Mouse (Mus musculus) stomach, embryonic 14.5 days (tissue): Measurements from ENCODE around the gene Odf2l. TPM values are rescaled to one million over a fixed set of nuclear protein-coding genes. Genes with fewer than 3 reads are reported as not detected.

Experiments
- ATAC-seq: fragments of 200-750 bp; cut with Nextera tagmentation; 2 replicates; pipeline ENCODE4 v1.8.0; 2017; ENCODE audit warnings: low read depth, moderate TSS enrichment; ENCODE audit not compliant: insufficient number of reproducible peaks, insufficient read depth, low FRiP score
- H3K27ac ChIP-seq: fragments of 300-500 bp; sonication (generic); 2 replicates; pipeline ENCODE4 v1.5.1; 2014; ENCODE audit warnings: mild to moderate bottlenecking, low read length, moderate library complexity, mixed read lengths
- H3K27me3 ChIP-seq: fragments of 300-500 bp; sonication (generic); 2 replicates; pipeline ENCODE4 v1.6.1; 2014; ENCODE audit warnings: low read length, control low read depth, mixed read lengths; ENCODE audit not compliant: control insufficient read depth, insufficient read depth
- H3K36me3 ChIP-seq: fragments of 300-500 bp; sonication (generic); 2 replicates; pipeline ENCODE4 v1.6.1; 2014; ENCODE audit warnings: mild to moderate bottlenecking, control low read depth, low read length, moderate library complexity, mixed read lengths; ENCODE audit not compliant: control insufficient read depth, insufficient read depth
- H3K4me1 ChIP-seq: fragments of 300-500 bp; sonication (generic); 2 replicates; pipeline ENCODE4 v1.6.1; 2014; ENCODE audit warnings: low read length, control low read depth, mixed read lengths; ENCODE audit not compliant: control insufficient read depth, insufficient read depth
- H3K4me2 ChIP-seq: fragments of 300-500 bp; sonication (generic); replicated peaks from 2 replicates; pipeline ENCODE4 v1.6.1; 2014; ENCODE audit warnings: low read depth, low read length, control low read depth
- H3K4me3 ChIP-seq: fragments of 300-500 bp; sonication (generic); 2 replicates; pipeline ENCODE4 v1.5.1; 2014; ENCODE audit warnings: low read depth, low read length, control low read depth
- H3K9ac ChIP-seq: fragments of 300-500 bp; sonication (generic); replicated peaks from 2 replicates; pipeline ENCODE4 v1.6.1; 2014; ENCODE audit warnings: low read depth, mild to moderate bottlenecking, control low read depth, low read length, moderate library complexity, mixed read lengths
- H3K9me3 ChIP-seq: fragments of 300-500 bp; sonication (generic); 2 replicates; pipeline ENCODE4 v1.6.1; 2016; ENCODE audit warnings: low read depth, low read length, control low read depth; ENCODE audit not compliant: control insufficient read depth
- WGBS: fragments of 180-500 bp; shearing (Covaris S2); extraction: QIAGEN DNeasy Blood & Tissue Kit; methylation state at CpG from one replicate; pipeline ENCODE4 v1.1.7; 2014; 5-methylcytosine and 5-hydroxymethylcytosine counted together
- polyA plus RNA-seq: library from polyadenylated mRNA; unstranded; fragments of >200 nt; fragmentation: Nextera tagmentation; extraction: Ambion mirVana; gene quantifications from 2 replicates; pipeline ENCODE4 v1.2.1, GENCODE M21; 2014

Gene Odf2l
- polyA plus RNA-seq, 1 experiment from 2014 or later: 23.4 TPM

- no peak for ATAC-seq
- peak within 1 kb of the TSS; percentile 15; the same call in 1 of the 2 replicates for H3K27ac ChIP-seq
- H3K4me1 ChIP-seq: 0 out of 2 replicates have a peak, but pooled peaks cover 9% of the 10 kb centered on the region
- H3K9me3 ChIP-seq: no peaks in the 10 kb centered on the region
- 70% methylated on average over 6 of the region's 6 CpGs for WGBS
- no peaks in the 10 kb centered on the region for H3K27me3 ChIP-seq
- no peaks in the 10 kb centered on the region for H3K36me3 ChIP-seq
- H3K4me2 ChIP-seq: no peak within 1 kb of the TSS
- no peak within 1 kb of the TSS for H3K4me3 ChIP-seq
- no peak within 1 kb of the TSS for H3K9ac ChIP-seq
These were observed 19.1 kb upstream of the Odf2l start, which contains the start of gene Clca2 for GRCm38 (mm10) chr3:145099291-145099690. Clca2 (minus strand) TSS chr3:145099443.

GRCm38 (mm10) chr3:145101891-145102555 lies 16.4 kb upstream of the Odf2l start:
- H3K27me3 ChIP-seq: no peaks in the 10 kb centered on the region
- no peaks in the 10 kb centered on the region for H3K36me3 ChIP-seq
- 0 out of 2 replicates have a peak, but pooled peaks have one; percentile 56 for ATAC-seq
- H3K9me3 ChIP-seq: no peaks in the 10 kb centered on the region
- H3K4me3 ChIP-seq: no peak overlapping the region
- 71% methylated on average over 9 of the region's 9 CpGs for WGBS
- 0 out of 2 replicates have a peak, but pooled peaks cover 9% of the 10 kb centered on the region for H3K4me1 ChIP-seq
- no peak overlapping the region for H3K4me2 ChIP-seq
- no peak overlapping the region for H3K9ac ChIP-seq
- H3K27ac ChIP-seq: no peak overlapping the region

- WGBS: 71% methylated on average over 2 of the region's 2 CpGs
- Histone ChIP-seq H3K4me1 (0 out of 2 replicates have a peak, but pooled peaks cover 9% of the 10 kb centered on the region), H3K4me3 (no peak overlapping the region), H3K4me2 (no peak overlapping the region), H3K27me3 (no peaks in the 10 kb centered on the region), H3K27ac (no peak overlapping the region), H3K9me3 (no peaks in the 10 kb centered on the region), H3K36me3 (no peaks in the 10 kb centered on the region), H3K9ac (no peak overlapping the region)
- no peak for ATAC-seq
These were observed 15.1 kb upstream of the Odf2l start for GRCm38 (mm10) chr3:145103321-145103720.

- Histone ChIP-seq H3K4me2 (no peak overlapping the region), H3K9ac (no peak overlapping the region), H3K4me3 (no peak overlapping the region), H3K36me3 (no peaks in the 10 kb centered on the region), H3K27ac (no peak overlapping the region), H3K27me3 (no peaks in the 10 kb centered on the region), H3K9me3 (no peaks in the 10 kb centered on the region), H3K4me1 (0 out of 2 replicates have a peak, but pooled peaks cover 9% of the 10 kb centered on the region)
- no peak for ATAC-seq
- 37% methylated on average over 5 of the region's 5 CpGs for WGBS
These were observed 14.6 kb upstream of the Odf2l start for GRCm38 (mm10) chr3:145103770-145104169.

- H3K36me3 ChIP-seq: no peaks in the 10 kb centered on the region
- no peak overlapping the region for H3K9ac ChIP-seq
- H3K27ac ChIP-seq: no peak overlapping the region
- no peak overlapping the region for H3K4me2 ChIP-seq
- H3K9me3 ChIP-seq: no peaks in the 10 kb centered on the region
- ATAC-seq: no peak
- no peaks in the 10 kb centered on the region for H3K27me3 ChIP-seq
- no peak overlapping the region for H3K4me3 ChIP-seq
- WGBS: 71% methylated on average over 5 of the region's 5 CpGs
- H3K4me1 ChIP-seq: 0 out of 2 replicates have a peak, but pooled peaks cover 9% of the 10 kb centered on the region
These were observed 13.2 kb upstream of the Odf2l start for GRCm38 (mm10) chr3:145105076-145105772.

- Histone ChIP-seq H3K4me2 (no peak overlapping the region), H3K9me3 (no peaks in the 10 kb centered on the region), H3K27me3 (no peaks in the 10 kb centered on the region), H3K4me1 (0 out of 2 replicates have a peak, but pooled peaks cover 9% of the 10 kb centered on the region), H3K4me3 (no peak overlapping the region), H3K27ac (no peak overlapping the region), H3K36me3 (no peaks in the 10 kb centered on the region), H3K9ac (no peak overlapping the region)
- ATAC-seq: no peak
- 71% methylated on average over 5 of the region's 5 CpGs for WGBS
These were observed 12.4 kb upstream of the Odf2l start for GRCm38 (mm10) chr3:145105773-145106504.

GRCm38 (mm10) chr3:145115169-145115568 lies 3.2 kb upstream of the Odf2l start:
- Histone ChIP-seq H3K27ac (no peak overlapping the region), H3K9ac (no peak overlapping the region), H3K27me3 (no peaks in the 10 kb centered on the region), H3K4me3 (no peak overlapping the region), H3K4me2 (no peak overlapping the region), H3K4me1 (no peaks in the 10 kb centered on the region), H3K9me3 (no peaks in the 10 kb centered on the region), H3K36me3 (no peaks in the 10 kb centered on the region)
- 84% methylated on average over 2 of the region's 2 CpGs for WGBS
- no peak for ATAC-seq

GRCm38 (mm10) chr3:145117637-145118036 lies 751 bp upstream of the Odf2l start:
- peak overlapping the region; percentile 36; the same call in 1 of the 2 replicates for H3K9ac ChIP-seq
- no peaks in the 10 kb centered on the region for H3K27me3 ChIP-seq
- no peaks in the 10 kb centered on the region for H3K4me1 ChIP-seq
- no peaks in the 10 kb centered on the region for H3K9me3 ChIP-seq
- 79% methylated on average over 10 of the region's 10 CpGs for WGBS
- peak overlapping the region; percentile 66 for H3K4me2 ChIP-seq
- peak overlapping the region; percentile 66 for H3K4me3 ChIP-seq
- H3K36me3 ChIP-seq: no peaks in the 10 kb centered on the region
- ATAC-seq: no peak
- peak overlapping the region; percentile 98 for H3K27ac ChIP-seq
